Mouse (Mus musculus) CD8-positive naive resting alpha-beta T cell, adult 2 months (primary cell): ENCODE results near the gene Wdr59.

Source experiments
- DNase-seq, 2 experiments: peaks; one replicate each; pipeline ENCODE4 v3.0.0; 2022; ENCODE audit warnings: low read depth in 2 of 2, low spot score in 2 of 2

Wdr59 gene

DNA sequence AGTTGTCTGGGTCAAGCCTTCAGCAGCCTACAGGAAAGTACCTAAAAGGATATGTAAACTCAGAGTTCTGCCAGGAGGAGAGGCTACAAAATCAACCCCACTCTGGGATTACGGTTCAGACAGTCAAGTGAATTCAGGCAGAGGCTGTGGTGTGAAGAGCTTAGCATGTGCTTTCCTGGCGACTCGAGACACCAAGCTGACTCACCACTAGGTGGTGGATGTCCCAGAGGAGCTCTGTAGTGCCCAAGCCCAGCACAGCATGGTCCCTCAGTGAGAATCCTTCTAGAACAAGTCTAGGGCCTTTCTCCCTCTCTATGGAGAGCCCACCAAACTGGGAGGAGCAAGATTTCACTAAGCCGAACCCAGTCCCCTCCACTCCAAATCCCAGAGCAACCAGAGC is 118.5 kb downstream of the Wdr59 start:
- DNase-seq = no peak
